Mouse (Mus musculus) embryonic facial prominence, embryonic 11.5 days (tissue): ENCODE measurements around the gene F7. TPM values are rescaled to one million over a fixed set of nuclear protein-coding genes. Genes with fewer than 3 reads are reported as not detected.

ENCODE experiments used
- ATAC-seq: fragments of 200-750 bp; cut with Nextera tagmentation; replicated peaks from 2 replicates; pipeline ENCODE4 v1.8.0; 2017; ENCODE audit warnings: low read depth; ENCODE audit not compliant: insufficient number of reproducible peaks, low FRiP score, low TSS enrichment
- DNase-seq: peaks from one replicate; pipeline ENCODE4 v3.0.0-alpha.2; 2015; ENCODE audit warnings: low spot score
- H3K27ac ChIP-seq: fragments of 300-500 bp; sonication (generic); replicated peaks from 2 replicates; pipeline ENCODE4 v1.5.1; 2014; ENCODE audit warnings: mild to moderate bottlenecking, low read depth, low read length, control low read depth
- H3K27me3 ChIP-seq: fragments of 300-500 bp; sonication (generic); 2 replicates; pipeline ENCODE4 v1.6.1; 2014; ENCODE audit warnings: mild to moderate bottlenecking, low read length, moderate library complexity, mixed read lengths; ENCODE audit not compliant: control insufficient read depth, insufficient read depth
- H3K36me3 ChIP-seq: fragments of 300-500 bp; sonication (generic); replicated peaks from 2 replicates; pipeline ENCODE4 v1.6.1; 2014; ENCODE audit warnings: low read depth, mild to moderate bottlenecking, low read length, moderate library complexity, mixed read lengths; ENCODE audit not compliant: control insufficient read depth, insufficient read depth
- H3K4me1 ChIP-seq: fragments of 300-500 bp; sonication (generic); 2 replicates; pipeline ENCODE4 v1.6.1; 2014; ENCODE audit warnings: low read length, mixed read lengths; ENCODE audit not compliant: control insufficient read depth, insufficient read depth
- H3K4me2 ChIP-seq: fragments of 300-500 bp; sonication (generic); 2 replicates; pipeline ENCODE4 v1.6.1; 2014; ENCODE audit warnings: low read depth, mild to moderate bottlenecking, control low read depth, low read length, moderate library complexity
- H3K4me3 ChIP-seq: fragments of 300-500 bp; sonication (generic); 2 replicates; pipeline ENCODE4 v1.5.1; 2014; ENCODE audit warnings: low read depth, low read length, control low read depth
- H3K9ac ChIP-seq: fragments of 300-500 bp; sonication (generic); replicated peaks from 2 replicates; pipeline ENCODE4 v1.6.1; 2014; ENCODE audit warnings: mild to moderate bottlenecking, control low read depth, low read length
- H3K9me3 ChIP-seq: fragments of 300-500 bp; sonication (generic); replicated peaks from 2 replicates; pipeline ENCODE4 v1.6.1; 2016; ENCODE audit warnings: mild to moderate bottlenecking, low read length, inconsistent platforms, mixed read lengths; ENCODE audit not compliant: control insufficient read depth
- WGBS: fragments of 180-500 bp; shearing (Covaris S2); extraction: QIAGEN DNeasy Blood & Tissue Kit; methylation state at CpG from one replicate; pipeline ENCODE4 v1.1.7; 2014; 5-methylcytosine and 5-hydroxymethylcytosine counted together
- polyA plus RNA-seq: library from polyadenylated mRNA; unstranded; fragments of >200 nt; fragmentation: Nextera tagmentation; extraction: Ambion mirVana; gene quantifications from 2 replicates; pipeline ENCODE4 v1.2.1, GENCODE M21; 2014

The F7 gene
- polyA plus RNA-seq, 1 experiment from 2014 or later = not detected

- no peaks in the 10 kb centered on the region for H3K4me1 ChIP-seq
- no peak overlapping the region for H3K4me3 ChIP-seq
- no peak for DNase-seq
- no peak for ATAC-seq
- no peak overlapping the region for H3K9ac ChIP-seq
- no peak overlapping the region for H3K27ac ChIP-seq
- WGBS = 90% methylated on average over 17 of the region's 17 CpGs
- H3K9me3 ChIP-seq = no peaks in the 10 kb centered on the region
- H3K27me3 ChIP-seq = no peaks in the 10 kb centered on the region
- no peak overlapping the region for H3K4me2 ChIP-seq
- no peaks in the 10 kb centered on the region for H3K36me3 ChIP-seq
These were observed 41.1 kb upstream of the F7 start for GRCm38 (mm10) chr8:12984601-12985243.

- Histone ChIP-seq H3K4me1 (no peaks in the 10 kb centered on the region), H3K4me3 (no peak overlapping the region), H3K4me2 (no peak overlapping the region), H3K36me3 (no peaks in the 10 kb centered on the region), H3K27me3 (no peaks in the 10 kb centered on the region), H3K9me3 (no peaks in the 10 kb centered on the region), H3K27ac (no peak overlapping the region), H3K9ac (no peak overlapping the region)
- DNase-seq (no peak), ATAC-seq (no peak)
- WGBS = 89% methylated on average over 13 of the region's 13 CpGs
These were observed 40.6 kb upstream of the F7 start for GRCm38 (mm10) chr8:12985259-12985658.

- no peaks in the 10 kb centered on the region for H3K36me3 ChIP-seq
- no peaks in the 10 kb centered on the region for H3K4me1 ChIP-seq
- no peak overlapping the region for H3K4me3 ChIP-seq
- no peaks in the 10 kb centered on the region for H3K27me3 ChIP-seq
- no peak overlapping the region for H3K4me2 ChIP-seq
- 80% methylated on average over 8 of the region's 8 CpGs for WGBS
- H3K9me3 ChIP-seq = no peaks in the 10 kb centered on the region
- no peak overlapping the region for H3K27ac ChIP-seq
- ATAC-seq (no peak), DNase-seq (no peak)
- no peak overlapping the region for H3K9ac ChIP-seq
These were observed 38.3 kb upstream of the F7 start for GRCm38 (mm10) chr8:12987571-12987970.

GRCm38 (mm10) chr8:12988722-12989430, 37.0 kb upstream of the F7 start:
- H3K4me3 ChIP-seq = no peak overlapping the region
- H3K9ac ChIP-seq = no peak overlapping the region
- no peaks in the 10 kb centered on the region for H3K27me3 ChIP-seq
- 81% methylated on average over 13 of the region's 13 CpGs for WGBS
- H3K27ac ChIP-seq = no peak overlapping the region
- H3K4me2 ChIP-seq = no peak overlapping the region
- no peaks in the 10 kb centered on the region for H3K4me1 ChIP-seq
- H3K9me3 ChIP-seq = no peaks in the 10 kb centered on the region
- DNase-seq (no peak), ATAC-seq (no peak)
- H3K36me3 ChIP-seq = no peaks in the 10 kb centered on the region

- DNase-seq = no peak
- 81% methylated on average over 10 of the region's 10 CpGs for WGBS
These were observed 34.4 kb upstream of the F7 start for GRCm38 (mm10) chr8:12991411-12991810.

GRCm38 (mm10) chr8:12994468-12994867, 31.4 kb upstream of the F7 start:
- no peak overlapping the region for H3K9ac ChIP-seq
- ATAC-seq (no peak), DNase-seq (no peak)
- H3K36me3 ChIP-seq = no peaks in the 10 kb centered on the region
- no peak overlapping the region for H3K4me3 ChIP-seq
- no peak overlapping the region for H3K27ac ChIP-seq
- peaks cover 5% of the 10 kb centered on the region; the same call in 1 of the 2 replicates for H3K4me1 ChIP-seq
- no peaks in the 10 kb centered on the region for H3K27me3 ChIP-seq
- 70% methylated on average over 5 of the region's 5 CpGs for WGBS
- H3K4me2 ChIP-seq = no peak overlapping the region
- H3K9me3 ChIP-seq = no peaks in the 10 kb centered on the region

More at GRCm38 (mm10) chr8:12991411-12991810, 34.4 kb upstream of the F7 start:
- Histone ChIP-seq H3K9me3 (no peaks in the 10 kb centered on the region), H3K9ac (no peak overlapping the region), H3K27ac (no peak overlapping the region), H3K4me1 (no peaks in the 10 kb centered on the region), H3K4me2 (no peak overlapping the region), H3K36me3 (no peaks in the 10 kb centered on the region), H3K27me3 (no peaks in the 10 kb centered on the region), H3K4me3 (no peak overlapping the region)
- ATAC-seq = no peak

- DNase-seq = peak; percentile 8
- no peak overlapping the region for H3K4me3 ChIP-seq
- no peaks in the 10 kb centered on the region for H3K36me3 ChIP-seq
- 76% methylated on average over 5 of the region's 5 CpGs for WGBS
- H3K4me1 ChIP-seq = peaks cover 5% of the 10 kb centered on the region; the same call in 1 of the 2 replicates
- H3K9ac ChIP-seq = no peak overlapping the region
- no peak for ATAC-seq
- H3K9me3 ChIP-seq = no peaks in the 10 kb centered on the region
- H3K27ac ChIP-seq = no peak overlapping the region
- H3K4me2 ChIP-seq = no peak overlapping the region
- H3K27me3 ChIP-seq = no peaks in the 10 kb centered on the region
These were observed 30.4 kb upstream of the F7 start for GRCm38 (mm10) chr8:12995481-12995880.

GRCm38 (mm10) chr8:12996831-12997275, 29.0 kb upstream of the F7 start:
- Histone ChIP-seq H3K4me1 (peaks cover 5% of the 10 kb centered on the region; the same call in 1 of the 2 replicates), H3K9ac (no peak overlapping the region), H3K27ac (peak overlapping the region; percentile 1; the same call in 1 of the 2 replicates), H3K4me3 (no peak overlapping the region), H3K4me2 (no peak overlapping the region), H3K27me3 (no peaks in the 10 kb centered on the region), H3K9me3 (no peaks in the 10 kb centered on the region), H3K36me3 (peaks cover 7% of the 10 kb centered on the region)
- ATAC-seq (peak; percentile 64; the same call in 1 of the 2 replicates), DNase-seq (peak; percentile 52)
- WGBS = 38% methylated on average over 8 of the region's 8 CpGs
